Mouse (Mus musculus) C2C12 (cell line): ENCODE results near the gene Klre1.

Experiments used
- CTCF ChIP-seq: IDR thresholded peaks from one replicate; pipeline ENCODE4 v1.5.1; 2011; ENCODE audit not compliant: control insufficient read depth, insufficient read depth, insufficient read length
- MAX ChIP-seq: IDR thresholded peaks from one replicate; pipeline ENCODE4 v1.6.1; 2011; ENCODE audit warnings: mild to moderate bottlenecking, control low read depth
- USF1 ChIP-seq: IDR thresholded peaks from one replicate; pipeline ENCODE4 v1.6.1; 2011; ENCODE audit warnings: low read depth, mild to moderate bottlenecking, control low read depth, moderate library complexity

DNA sequence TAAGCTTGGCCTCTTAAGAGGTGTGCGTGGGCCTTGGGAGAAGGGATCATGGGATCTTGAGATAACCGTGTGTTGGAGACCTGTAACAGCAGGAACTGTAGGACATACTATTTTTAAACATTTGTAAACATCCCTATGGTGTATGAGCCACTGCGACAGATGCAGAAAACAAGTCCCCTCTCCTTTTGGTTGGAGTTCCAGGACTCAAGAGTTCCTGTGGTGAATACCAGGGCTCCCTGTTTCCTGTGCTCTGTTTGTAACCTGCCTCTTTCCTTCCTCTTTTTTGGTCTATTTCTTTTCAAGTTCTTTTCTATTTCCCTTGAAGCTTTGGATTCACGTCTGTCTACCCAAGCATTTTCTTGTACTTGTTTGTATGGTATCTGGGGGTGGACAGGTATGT is 42.0 kb upstream of the Klre1 start:
- no peak for TF ChIP-seq CTCF
- no peak for TF ChIP-seq MAX
- no peak for TF ChIP-seq USF1
